Mouse (Mus musculus) neural tube, embryonic 15.5 days (tissue): ENCODE measurements at regions not wholly inside any gene's neighbourhood (a gene's known extent, or its start where the extent isn't known, plus 50 kb on each side); places are given as distances from the start of the nearest gene placed in this dataset.

Experiments
- ATAC-seq: fragments of 200-750 bp; cut with Nextera tagmentation; 2 replicates; pipeline ENCODE4 v1.8.0; 2017; ENCODE audit warnings: mild to moderate bottlenecking, moderate TSS enrichment, moderate library complexity; ENCODE audit not compliant: low FRiP score
- H3K27ac ChIP-seq: fragments of 300-500 bp; sonication (generic); replicated peaks from 2 replicates; pipeline ENCODE4 v1.5.1; 2015; ENCODE audit warnings: mild to moderate bottlenecking, inconsistent platforms
- H3K27me3 ChIP-seq: fragments of 300-500 bp; sonication (generic); replicated peaks from 2 replicates; pipeline ENCODE4 v1.6.1; 2015; ENCODE audit warnings: inconsistent platforms
- H3K36me3 ChIP-seq: fragments of 300-500 bp; sonication (generic); 2 replicates; pipeline ENCODE4 v1.6.1; 2015; ENCODE audit warnings: inconsistent platforms
- H3K4me1 ChIP-seq: fragments of 300-500 bp; sonication (generic); 2 replicates; pipeline ENCODE4 v1.6.1; 2015; ENCODE audit warnings: inconsistent platforms
- H3K4me2 ChIP-seq: fragments of 300-500 bp; sonication (generic); 2 replicates; pipeline ENCODE4 v1.6.1; 2015; ENCODE audit warnings: inconsistent platforms, mild to moderate bottlenecking, moderate library complexity
- H3K4me3 ChIP-seq: fragments of 300-500 bp; sonication (generic); replicated peaks from 2 replicates; pipeline ENCODE4 v1.5.1; 2015; ENCODE audit warnings: mild to moderate bottlenecking, inconsistent platforms
- H3K9ac ChIP-seq: fragments of 300-500 bp; sonication (generic); replicated peaks from 2 replicates; pipeline ENCODE4 v1.6.1; 2015; ENCODE audit warnings: mild to moderate bottlenecking, inconsistent platforms
- H3K9me3 ChIP-seq: fragments of 300-500 bp; sonication (generic); replicated peaks from 2 replicates; pipeline ENCODE4 v1.6.1; 2016; ENCODE audit warnings: inconsistent platforms
- whole genome bisulfite sequencing: fragments of 180-500 bp; shearing (Covaris S2); methylation state at CpG from one replicate; pipeline ENCODE4 v1.1.7; 2015; ENCODE audit warnings: mixed read lengths; 5-methylcytosine and 5-hydroxymethylcytosine counted together

GRCm38 (mm10) chr15:40223272-40223671, 89.1 kb downstream of the 9330182O14Rik start:
- no peaks in the 10 kb centered on the region for H3K4me1 ChIP-seq
- WGBS, result 91% methylated on average over 3 of the region's 3 CpGs
- H3K27ac ChIP-seq, result no peak overlapping the region
- H3K27me3 ChIP-seq, result no peaks in the 10 kb centered on the region
- no peak for ATAC-seq
- H3K9me3 ChIP-seq, result no peaks in the 10 kb centered on the region; the same call in 1 of the 2 replicates
- no peak overlapping the region for H3K9ac ChIP-seq
- no peaks in the 10 kb centered on the region for H3K36me3 ChIP-seq
- no peak overlapping the region for H3K4me2 ChIP-seq
- no peak overlapping the region for H3K4me3 ChIP-seq

GRCm38 (mm10) chr15:40241764-40242163, 107.6 kb downstream of the 9330182O14Rik start:
- 67% methylated on average over 4 of the region's 4 CpGs for WGBS
- H3K4me3 ChIP-seq, result no peak overlapping the region
- H3K27ac ChIP-seq, result no peak overlapping the region

GRCm38 (mm10) chr15:40248966-40249365, 114.8 kb downstream of the 9330182O14Rik start:
- Histone ChIP-seq H3K27me3 (no peaks in the 10 kb centered on the region), H3K9me3 (no peaks in the 10 kb centered on the region), H3K4me1 (no peaks in the 10 kb centered on the region), H3K9ac (no peak overlapping the region), H3K27ac (no peak overlapping the region), H3K36me3 (no peaks in the 10 kb centered on the region), H3K4me2 (no peak overlapping the region), H3K4me3 (no peak overlapping the region)
- WGBS, result 84% methylated on average over 4 of the region's 4 CpGs
- ATAC-seq, result no peak

More at GRCm38 (mm10) chr15:40241764-40242163, 107.6 kb downstream of the 9330182O14Rik start:
- ATAC-seq, result no peak
- H3K36me3 ChIP-seq, result no peaks in the 10 kb centered on the region
- no peak overlapping the region for H3K4me2 ChIP-seq
- no peaks in the 10 kb centered on the region for H3K4me1 ChIP-seq
- no peaks in the 10 kb centered on the region for H3K9me3 ChIP-seq
- no peaks in the 10 kb centered on the region for H3K27me3 ChIP-seq
- H3K9ac ChIP-seq, result no peak overlapping the region

GRCm38 (mm10) chr15:40259433-40259832, 125.3 kb downstream of the 9330182O14Rik start:
- Histone ChIP-seq H3K4me2 (no peak overlapping the region), H3K9ac (no peak overlapping the region), H3K27me3 (no peaks in the 10 kb centered on the region), H3K4me3 (no peak overlapping the region), H3K27ac (no peak overlapping the region), H3K4me1 (no peaks in the 10 kb centered on the region), H3K36me3 (no peaks in the 10 kb centered on the region), H3K9me3 (no peaks in the 10 kb centered on the region)
- 79% methylated on average over 5 of the region's 5 CpGs for WGBS
- no peak for ATAC-seq

GRCm38 (mm10) chr15:40279021-40279420, 144.9 kb downstream of the 9330182O14Rik start:
- H3K9me3 ChIP-seq, result no peaks in the 10 kb centered on the region
- H3K27ac ChIP-seq, result no peak overlapping the region
- H3K36me3 ChIP-seq, result no peaks in the 10 kb centered on the region
- no peak overlapping the region for H3K4me3 ChIP-seq
- 82% methylated on average over 1 of the region's 1 CpGs for WGBS
- no peak overlapping the region for H3K9ac ChIP-seq
- no peak for ATAC-seq
- H3K27me3 ChIP-seq, result no peaks in the 10 kb centered on the region
- H3K4me1 ChIP-seq, result no peaks in the 10 kb centered on the region
- no peak overlapping the region for H3K4me2 ChIP-seq

GRCm38 (mm10) chr15:40280551-40280950, 146.4 kb downstream of the 9330182O14Rik start:
- Histone ChIP-seq H3K36me3 (no peaks in the 10 kb centered on the region), H3K27ac (no peak overlapping the region), H3K9ac (no peak overlapping the region), H3K4me3 (no peak overlapping the region), H3K4me2 (no peak overlapping the region), H3K27me3 (no peaks in the 10 kb centered on the region), H3K4me1 (no peaks in the 10 kb centered on the region), H3K9me3 (no peaks in the 10 kb centered on the region)
- no peak for ATAC-seq

GRCm38 (mm10) chr15:40281078-40281720, 147.0 kb downstream of the 9330182O14Rik start:
- no peaks in the 10 kb centered on the region for H3K27me3 ChIP-seq
- no peak overlapping the region for H3K27ac ChIP-seq
- no peak for ATAC-seq
- H3K4me1 ChIP-seq, result no peaks in the 10 kb centered on the region
- H3K9me3 ChIP-seq, result no peaks in the 10 kb centered on the region
- WGBS, result 85% methylated on average over 1 of the region's 1 CpGs
- no peak overlapping the region for H3K4me3 ChIP-seq
- H3K9ac ChIP-seq, result no peak overlapping the region
- no peaks in the 10 kb centered on the region for H3K36me3 ChIP-seq
- no peak overlapping the region for H3K4me2 ChIP-seq

- ATAC-seq, result no peak
- WGBS, result 92% methylated on average over 1 of the region's 1 CpGs
- Histone ChIP-seq H3K4me2 (no peak overlapping the region), H3K36me3 (no peaks in the 10 kb centered on the region), H3K27me3 (no peaks in the 10 kb centered on the region), H3K9me3 (no peaks in the 10 kb centered on the region), H3K4me3 (no peak overlapping the region), H3K9ac (no peak overlapping the region), H3K27ac (no peak overlapping the region), H3K4me1 (no peaks in the 10 kb centered on the region)
Measured at GRCm38 (mm10) chr15:40291602-40292001, 157.4 kb downstream of the 9330182O14Rik start.

GRCm38 (mm10) chr15:40312226-40312625, 178.1 kb downstream of the 9330182O14Rik start:
- H3K4me1 ChIP-seq, result no peaks in the 10 kb centered on the region
- no peak for ATAC-seq
- 85% methylated on average over 2 of the region's 2 CpGs for WGBS

GRCm38 (mm10) chr15:40339746-40340145, 205.6 kb downstream of the 9330182O14Rik start:
- H3K27ac ChIP-seq, result no peak overlapping the region
- no peak overlapping the region for H3K4me2 ChIP-seq
- H3K4me3 ChIP-seq, result no peak overlapping the region
- H3K9me3 ChIP-seq, result no peaks in the 10 kb centered on the region
- H3K27me3 ChIP-seq, result no peaks in the 10 kb centered on the region
- WGBS, result 70% methylated on average over 2 of the region's 2 CpGs
- no peak overlapping the region for H3K9ac ChIP-seq
- H3K4me1 ChIP-seq, result no peaks in the 10 kb centered on the region
- ATAC-seq, result no peak
- H3K36me3 ChIP-seq, result no peaks in the 10 kb centered on the region

More at GRCm38 (mm10) chr15:40312226-40312625, 178.1 kb downstream of the 9330182O14Rik start:
- no peak overlapping the region for H3K9ac ChIP-seq
- H3K9me3 ChIP-seq, result no peaks in the 10 kb centered on the region
- H3K4me2 ChIP-seq, result no peak overlapping the region
- H3K27me3 ChIP-seq, result no peaks in the 10 kb centered on the region
- H3K27ac ChIP-seq, result no peak overlapping the region
- no peak overlapping the region for H3K4me3 ChIP-seq
- H3K36me3 ChIP-seq, result no peaks in the 10 kb centered on the region

GRCm38 (mm10) chr15:40340269-40340668, 206.1 kb downstream of the 9330182O14Rik start:
- no peak for ATAC-seq
- H3K4me3 ChIP-seq, result no peak overlapping the region
- 73% methylated on average over 1 of the region's 1 CpGs for WGBS
- no peaks in the 10 kb centered on the region for H3K4me1 ChIP-seq
- H3K36me3 ChIP-seq, result no peaks in the 10 kb centered on the region
- H3K9me3 ChIP-seq, result no peaks in the 10 kb centered on the region
- H3K9ac ChIP-seq, result no peak overlapping the region
- no peaks in the 10 kb centered on the region for H3K27me3 ChIP-seq
- H3K27ac ChIP-seq, result no peak overlapping the region
- no peak overlapping the region for H3K4me2 ChIP-seq

GRCm38 (mm10) chr15:40351473-40351872, 217.3 kb downstream of the 9330182O14Rik start:
- no peak for ATAC-seq
- Histone ChIP-seq H3K9ac (no peak overlapping the region), H3K4me1 (no peaks in the 10 kb centered on the region)

More at GRCm38 (mm10) chr15:40351473-40351872, 217.3 kb downstream of the 9330182O14Rik start:
- Histone ChIP-seq H3K27me3 (no peaks in the 10 kb centered on the region), H3K4me2 (no peak overlapping the region), H3K4me3 (no peak overlapping the region), H3K36me3 (no peaks in the 10 kb centered on the region), H3K9me3 (no peaks in the 10 kb centered on the region), H3K27ac (no peak overlapping the region)
